Mouse (Mus musculus) brain, embryonic 14.5 days (tissue): ENCODE measurements around the gene D930048N14Rik.

ENCODE experiments used
- CTCF ChIP-seq: fragments of 200-500 bp; IDR thresholded peaks from 2 replicates; pipeline ENCODE4 v1.5.1; 2012; ENCODE audit warnings: inconsistent platforms, mild to moderate bottlenecking, moderate library complexity, borderline replicate concordance; ENCODE audit not compliant: insufficient read depth, insufficient read length; ENCODE audit errors: extremely low read depth
- POLR2A ChIP-seq: fragments of 200-500 bp; IDR thresholded peaks from 2 replicates; pipeline ENCODE4 v1.6.1; 2012; ENCODE audit warnings: mild to moderate bottlenecking, inconsistent platforms, borderline replicate concordance; ENCODE audit not compliant: poor library complexity, insufficient read depth, insufficient read length, severe bottlenecking; ENCODE audit errors: extremely low read depth

DNA sequence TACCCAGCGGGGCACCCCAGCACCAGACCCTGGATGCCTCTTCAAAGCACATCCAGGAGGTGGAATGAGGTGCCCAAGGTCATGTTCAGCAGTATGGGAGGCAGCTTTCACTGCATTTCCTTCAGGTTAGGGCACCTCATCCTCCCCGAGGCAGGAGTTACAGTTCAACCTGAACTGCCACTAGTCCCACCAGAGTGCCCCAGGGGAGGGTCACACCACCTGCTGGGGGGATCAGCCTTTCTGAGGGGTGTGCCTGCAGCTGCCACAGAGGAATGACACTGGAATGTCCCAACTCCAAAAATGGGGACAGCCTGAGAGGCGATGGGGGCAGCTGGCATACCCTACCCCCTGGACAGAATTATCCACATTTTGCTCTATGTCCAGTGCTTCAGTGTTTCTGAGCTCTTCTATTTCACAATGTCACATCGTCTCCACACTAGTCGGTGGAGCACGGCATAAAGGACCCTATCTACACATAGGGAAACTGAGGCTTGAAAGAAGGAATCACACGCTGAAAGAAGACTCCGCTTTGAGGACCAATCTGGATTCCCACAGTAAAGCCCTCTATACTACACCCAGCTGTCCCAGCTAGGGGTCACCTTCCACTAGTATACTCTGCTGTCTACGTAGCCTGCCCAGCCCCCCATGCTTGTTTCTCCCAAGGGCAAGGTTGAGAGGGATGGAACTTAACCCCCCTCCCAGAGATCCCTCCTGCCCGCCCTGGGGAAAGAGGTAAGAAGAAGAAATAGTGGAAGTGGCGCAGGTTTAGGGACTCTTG, 1.5 kb upstream of the D930048N14Rik start:
- no peak for TF ChIP-seq CTCF
- TF ChIP-seq POLR2A, result no peak
